Mouse (Mus musculus) T-helper 17 cell (primary cell): ENCODE measurements around the gene Fuk.

Experiments
- in situ Hi-C, 2 experiments: fragments of 300-600 bp; cut with MboI, MseI; formaldehyde crosslinking; loops; 1 replicate in 1 of 2; 2 replicates in 1 of 2; pipeline ENCODE4 v1.15.1; 2025; ENCODE audit warnings: high pct_unique_total_duplicates in 2 of 2

Gene Fuk

GRCm38 (mm10) chr8:110919341-110920031 lies 17.2 kb upstream of the Fuk start, which contains the start of gene St3gal2:
Gene St3gal2 (plus strand): TSS chr8:110919922.
- in situ Hi-C loops: loop anchor here (5.0 to 25.0 kb wide), 2 partner anchors 38 to 707 kb away; partner anchors contain the start of gene Cmtr2 (in 1 of the 2)

GRCm38 (mm10) chr8:110918460-110918859 lies 16.2 kb upstream of the Fuk start:
- in situ Hi-C loops: loop anchor here in 1 of 2 experiments (25.0 kb wide), 1 partner anchor 706 kb away; the partner anchor contains the start of gene Cmtr2

GRCm38 (mm10) chr8:110918027-110918426 lies 15.7 kb upstream of the Fuk start:
- in situ Hi-C loops: loop anchor here in 1 of 2 experiments (25.0 kb wide), 1 partner anchor 706 kb away; the partner anchor contains the start of gene Cmtr2

- in situ Hi-C loops: loop anchor here in 1 of 2 experiments (25.0 kb wide), 1 partner anchor 705 kb away; the partner anchor contains the start of gene Cmtr2
Measured at GRCm38 (mm10) chr8:110917415-110917814, 15.1 kb upstream of the Fuk start.

- in situ Hi-C loops: loop anchor here in 1 of 2 experiments (25.0 kb wide), 1 partner anchor 700 kb away; the partner anchor contains the start of gene Cmtr2
Measured at GRCm38 (mm10) chr8:110911576-110912570, 9.6 kb upstream of the Fuk start.

GRCm38 (mm10) chr8:110909850-110910249 lies 7.6 kb upstream of the Fuk start:
- in situ Hi-C loops: loop anchor here in 1 of 2 experiments (25.0 kb wide), 1 partner anchor 698 kb away; the partner anchor contains the start of gene Cmtr2

GRCm38 (mm10) chr8:110906682-110907081 lies 4.4 kb upstream of the Fuk start:
- in situ Hi-C loops: loop anchor here in 1 of 2 experiments (25.0 kb wide), 1 partner anchor 694 kb away; the partner anchor contains the start of gene Cmtr2

- in situ Hi-C loops: loop anchor here in 1 of 2 experiments (25.0 kb wide), 1 partner anchor 693 kb away; the partner anchor contains the start of gene Cmtr2
Measured at GRCm38 (mm10) chr8:110905404-110905803, 3.1 kb upstream of the Fuk start.

- in situ Hi-C loops: loop anchor here in 1 of 2 experiments (25.0 kb wide), 1 partner anchor 690 kb away; the partner anchor contains the start of gene Cmtr2
Measured at GRCm38 (mm10) chr8:110902579-110902965, 284 bp upstream of the Fuk start.

GRCm38 (mm10) chr8:110901056-110901455 lies 1.2 kb downstream of the Fuk start:
- in situ Hi-C loops: loop anchor here in 1 of 2 experiments (25.0 kb wide), 1 partner anchor 689 kb away; the partner anchor contains the start of gene Cmtr2

GRCm38 (mm10) chr8:110897495-110897894 lies 4.8 kb downstream of the Fuk start:
- in situ Hi-C loops: no loop called here

- in situ Hi-C loops: no loop called here
Measured at GRCm38 (mm10) chr8:110895812-110896211, 6.5 kb downstream of the Fuk start.

GRCm38 (mm10) chr8:110895254-110895653 lies 7.0 kb downstream of the Fuk start:
- in situ Hi-C loops: no loop called here

- in situ Hi-C loops: no loop called here
Measured at GRCm38 (mm10) chr8:110894851-110895250, 7.4 kb downstream of the Fuk start.

GRCm38 (mm10) chr8:110892913-110893312 lies 9.4 kb downstream of the Fuk start:
- in situ Hi-C loops: no loop called here

GRCm38 (mm10) chr8:110892040-110892439 lies 10.2 kb downstream of the Fuk start:
- in situ Hi-C loops: no loop called here

- in situ Hi-C loops: no loop called here
Measured at GRCm38 (mm10) chr8:110889904-110890470, 12.3 kb downstream of the Fuk start.

- in situ Hi-C loops: no loop called here
Measured at GRCm38 (mm10) chr8:110888860-110889259, 13.4 kb downstream of the Fuk start.

- in situ Hi-C loops: no loop called here
Measured at GRCm38 (mm10) chr8:110888441-110888840, 13.8 kb downstream of the Fuk start.

- in situ Hi-C loops: no loop called here
Measured at GRCm38 (mm10) chr8:110887551-110887950, 14.7 kb downstream of the Fuk start.

GRCm38 (mm10) chr8:110886634-110887033 lies 15.7 kb downstream of the Fuk start:
- in situ Hi-C loops: no loop called here
